Mouse (Mus musculus): Measurements from ENCODE around the gene Tmem30b.
"Not testable (repeated sequence)": the region's sequence is repeated elsewhere in the genome, so short reads cannot be mapped to it uniquely, and the experiment has no call there.

The Tmem30b gene

DNA sequence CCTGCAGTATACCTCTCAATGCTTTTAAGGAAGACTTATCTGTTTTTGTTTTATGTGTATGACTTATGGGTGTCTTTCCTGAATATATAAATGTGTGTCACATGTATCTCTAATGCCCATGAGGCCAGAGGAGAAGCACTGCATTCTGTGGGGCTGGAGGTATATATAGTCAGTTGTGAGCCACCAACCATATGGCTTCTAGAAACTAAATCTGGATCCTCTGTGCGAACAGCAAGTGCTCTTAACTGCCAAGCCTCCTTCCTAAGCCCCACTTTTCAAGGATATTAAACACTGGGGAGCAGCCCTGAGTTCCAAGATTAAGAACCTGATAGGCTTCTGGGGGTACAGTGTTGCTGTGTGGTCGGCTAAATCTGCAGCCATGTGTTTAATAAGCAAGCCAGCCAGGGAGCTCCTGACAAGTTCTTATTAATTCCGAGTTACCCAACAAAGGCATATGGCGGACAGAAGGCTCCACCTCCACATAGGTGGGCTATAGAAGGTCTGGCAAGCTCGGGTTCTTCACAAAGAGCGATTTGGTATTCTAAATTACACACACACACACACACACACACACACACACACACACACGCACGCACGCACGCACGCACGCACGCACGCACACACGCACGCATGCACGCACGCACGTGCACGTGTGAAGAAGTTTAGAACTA lies 12.5 kb upstream of the Tmem30b start:
- no peak for DNase-seq

DNA sequence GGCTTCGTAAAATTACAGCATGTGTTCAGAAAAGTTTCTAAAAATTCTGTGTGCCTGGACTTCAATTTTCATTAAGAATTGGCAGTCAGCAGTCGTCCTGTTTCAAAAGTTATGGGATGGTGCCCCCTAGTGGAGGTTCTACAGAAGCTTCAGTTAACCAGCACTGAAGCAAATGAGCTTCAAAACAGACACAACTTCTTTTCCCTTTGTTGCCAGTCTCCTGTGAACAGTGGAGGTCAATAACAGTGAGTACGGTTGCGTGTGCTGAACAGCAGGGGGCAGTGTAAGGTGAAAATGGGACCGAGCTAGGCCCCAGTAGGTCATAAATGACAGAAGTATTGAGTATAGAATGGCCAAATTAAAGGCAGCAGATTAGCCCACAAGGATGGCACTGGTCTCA lies 8.0 kb upstream of the Tmem30b start:
- DNase-seq = peak; percentile 49 to 77

DNA sequence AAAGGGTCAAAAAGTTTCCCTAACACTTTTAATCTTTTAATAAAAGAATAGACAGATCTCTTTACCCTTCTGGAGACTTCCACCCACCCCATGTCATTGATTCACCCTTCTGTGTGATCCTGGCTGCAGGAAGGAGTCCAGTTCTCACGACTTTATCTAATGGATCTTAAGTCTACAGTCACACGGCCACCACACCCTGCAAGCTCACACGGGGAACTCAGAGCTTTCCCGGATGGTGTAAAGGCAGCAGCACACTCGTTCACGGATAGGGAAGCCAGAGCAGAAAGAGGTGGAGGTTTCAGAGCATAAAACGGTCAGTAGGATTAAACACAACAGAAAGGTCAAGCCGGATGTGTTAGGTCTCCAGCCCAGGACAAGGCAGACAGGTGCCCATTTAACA lies 2.1 kb upstream of the Tmem30b start:
- DNase-seq = no peak

DNA sequence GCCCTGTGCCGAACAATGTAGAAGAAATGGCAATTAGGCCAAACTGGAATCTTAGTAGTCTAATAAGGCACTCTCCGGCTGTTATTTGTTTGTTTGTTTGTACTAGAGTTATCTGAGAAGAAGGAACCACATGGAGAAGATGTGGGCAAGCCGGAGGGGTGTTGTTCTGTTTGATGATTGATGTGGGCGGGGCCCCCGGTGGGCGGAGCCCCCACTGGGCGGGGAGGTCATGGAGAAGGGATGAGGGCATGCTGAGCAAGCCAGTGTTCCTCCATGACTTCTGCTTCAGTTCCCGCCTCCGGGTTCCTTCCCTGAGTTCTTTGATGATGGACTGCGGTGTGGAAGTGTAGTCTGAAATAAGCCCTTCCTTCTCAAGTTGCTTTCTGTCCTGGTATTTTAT lies 1.5 kb upstream of the Tmem30b start:
- DNase-seq = no peak

DNA sequence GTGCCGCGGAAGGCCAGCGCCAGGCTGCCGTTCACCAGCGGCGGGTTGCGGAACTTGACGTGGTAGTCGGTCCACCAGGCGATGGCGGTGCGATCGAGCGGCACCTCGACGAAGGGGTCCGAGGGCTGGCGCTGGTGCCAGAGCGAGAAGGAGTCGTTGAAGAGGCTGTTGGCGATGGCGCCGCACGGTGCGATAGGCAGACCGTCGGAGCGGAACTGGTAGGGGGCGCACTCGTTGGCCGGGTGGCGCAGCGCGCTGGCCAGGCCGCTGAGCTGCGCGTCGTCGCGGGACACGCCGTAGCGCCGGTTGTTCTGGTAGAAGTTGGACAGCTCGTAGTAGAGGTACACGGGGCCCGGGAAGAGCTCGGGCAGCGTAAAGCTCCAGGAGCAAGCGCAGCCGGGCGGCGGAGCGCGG lies 513 bp downstream of the Tmem30b start:
- peak; percentile 50 for DNase-seq

DNA sequence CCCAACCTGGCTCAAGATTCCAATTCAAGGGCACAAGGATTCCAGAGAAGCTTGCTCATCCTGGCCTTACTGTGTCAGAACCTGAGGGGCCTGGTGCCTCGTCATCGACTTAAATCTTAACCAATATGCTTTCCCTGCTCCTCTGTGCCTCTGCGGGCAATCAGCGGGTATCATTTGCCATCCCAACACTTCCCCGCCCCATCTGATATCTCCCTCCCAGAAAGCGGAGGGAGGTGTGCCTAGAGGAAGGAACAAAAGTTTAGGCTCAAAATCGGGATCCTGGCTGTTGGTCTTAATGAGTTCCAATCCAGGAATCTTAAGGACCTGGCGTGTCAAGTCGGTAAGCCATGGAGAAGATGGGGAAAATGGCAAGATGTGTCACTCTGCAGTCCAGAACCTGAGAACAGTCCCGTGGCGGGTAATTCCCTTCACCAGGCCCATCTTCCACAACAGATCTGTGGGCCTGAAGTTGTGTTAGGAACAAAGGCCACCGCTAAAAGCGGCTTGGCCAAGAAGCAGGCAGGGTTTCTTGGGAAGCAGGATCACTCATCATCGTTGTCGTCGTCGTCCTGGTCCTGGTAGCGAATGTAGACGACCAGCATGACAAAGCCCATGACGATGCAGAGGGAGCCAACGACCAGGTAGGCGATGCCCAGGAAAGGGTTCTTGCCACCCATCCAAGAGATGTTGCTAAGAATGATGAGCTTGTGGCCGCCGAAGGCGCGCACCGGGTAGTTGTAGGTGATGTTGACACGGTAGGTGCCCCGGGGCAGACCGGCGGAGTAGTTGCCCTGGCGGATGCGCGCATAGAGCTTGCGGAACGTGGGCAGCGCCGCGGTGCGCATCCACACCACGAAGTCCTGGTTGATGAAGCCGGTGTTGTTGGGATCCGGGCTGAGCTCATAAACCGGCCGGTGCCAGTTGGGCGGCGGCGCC lies 1.2 kb downstream of the Tmem30b start:
- no peak for DNase-seq

DNA sequence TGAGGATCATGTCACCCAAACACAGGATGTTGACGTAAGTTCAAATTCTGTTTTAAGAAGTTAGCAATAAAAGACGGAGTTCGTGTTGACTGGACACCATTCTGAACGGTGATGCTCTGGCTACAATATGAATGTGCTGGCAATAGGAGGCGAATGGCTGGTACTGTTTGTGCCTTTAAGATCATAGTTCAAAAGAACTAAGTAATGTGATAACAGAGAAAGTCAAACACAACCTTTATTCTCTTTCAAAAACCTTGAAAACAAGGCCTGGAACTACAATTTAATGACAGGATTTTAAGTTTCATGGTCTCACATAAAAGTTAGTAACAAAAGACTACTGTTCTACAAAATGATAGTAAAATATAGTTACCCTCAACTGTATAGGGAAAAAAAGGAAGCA lies 3.0 kb downstream of the Tmem30b start:
- DNase-seq = no peak

DNA sequence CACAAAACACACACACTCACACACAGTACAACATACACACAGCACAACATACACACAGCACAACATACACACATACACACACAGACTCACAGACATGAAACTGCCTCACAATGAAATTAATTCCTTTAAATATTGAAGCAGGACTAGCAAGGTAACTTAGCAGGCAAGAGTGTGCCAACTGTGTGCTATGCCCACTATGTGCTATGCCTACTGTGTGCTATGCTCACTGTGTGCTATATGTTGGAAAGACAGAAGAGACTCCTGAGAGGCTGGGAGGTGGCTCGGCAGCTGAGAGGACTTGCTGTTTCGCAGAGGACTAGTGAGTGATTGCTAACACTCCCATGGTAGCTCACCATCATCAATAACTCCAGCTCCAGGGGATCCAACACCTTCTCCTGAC lies 5.8 kb downstream of the Tmem30b start:
- no peak for DNase-seq

DNA sequence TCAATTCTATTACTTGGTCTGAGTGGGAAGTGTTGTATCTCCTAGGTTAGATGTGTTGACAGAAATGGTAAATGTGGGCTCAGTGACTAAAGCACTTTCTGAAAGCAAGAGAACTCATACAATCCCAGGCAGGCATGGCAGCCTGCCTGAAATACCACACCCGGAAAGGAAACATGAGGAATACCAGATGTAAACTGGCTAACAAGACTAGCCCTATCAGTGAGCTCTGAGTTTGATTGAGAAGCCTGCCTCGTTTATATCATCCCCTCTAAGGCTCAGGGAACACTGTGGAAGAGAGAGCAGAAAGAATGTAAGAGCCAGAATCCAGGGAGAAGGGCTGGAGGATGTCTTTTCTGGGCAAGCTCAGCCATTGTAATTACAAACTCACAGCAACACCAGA lies 7.0 kb downstream of the Tmem30b start:
- DNase-seq = no peak

DNA sequence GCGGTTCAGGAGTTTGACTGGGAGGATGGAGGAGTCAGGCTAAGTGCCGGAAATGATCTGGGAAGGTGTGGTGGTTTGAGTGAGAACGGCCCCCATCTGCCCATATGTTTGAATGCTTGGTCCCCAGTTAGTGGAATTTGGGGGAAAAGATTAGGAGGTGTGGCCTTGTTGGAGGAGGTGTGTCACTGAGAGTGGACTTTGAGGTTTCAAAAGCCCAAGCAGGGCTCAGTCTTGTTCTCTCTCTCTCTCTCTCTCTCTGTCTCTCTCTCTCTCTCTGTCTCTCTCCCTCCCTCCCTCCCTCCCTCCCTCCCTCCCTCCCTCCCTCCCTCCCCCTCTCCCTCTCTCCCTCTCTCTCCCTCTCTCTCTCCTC lies 8.1 kb downstream of the Tmem30b start:
- not testable (repeated sequence) for DNase-seq

DNA sequence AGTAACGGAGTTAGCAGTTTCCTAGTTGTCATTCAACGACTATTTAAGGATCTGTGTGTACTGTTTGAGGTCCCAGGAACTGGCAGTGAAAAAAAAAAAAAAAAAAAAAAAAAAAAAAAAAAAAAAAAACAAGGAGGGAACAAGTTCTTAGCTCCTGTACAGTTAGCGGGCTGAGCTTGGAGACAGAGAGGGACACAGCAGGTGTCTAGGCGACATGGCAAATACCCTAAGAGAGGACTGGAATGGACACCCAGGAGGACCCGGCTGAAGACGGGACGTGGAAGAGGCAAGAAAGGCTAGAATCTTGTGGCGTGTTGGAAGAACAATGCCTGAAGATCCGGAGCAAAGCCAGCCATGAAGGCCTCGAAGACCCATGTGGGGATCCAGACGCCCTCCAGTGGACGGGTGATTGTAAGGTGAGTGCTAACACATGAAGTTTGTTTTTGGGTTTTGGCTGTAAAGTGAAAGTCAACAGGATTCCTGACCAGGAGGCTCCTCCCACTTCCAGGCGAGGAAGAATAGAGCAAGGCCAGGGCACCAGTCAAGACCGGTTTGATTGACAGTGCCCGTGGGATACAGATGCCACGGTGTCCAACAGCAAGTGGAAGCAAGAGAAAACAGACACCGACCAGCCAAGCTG lies 8.6 kb downstream of the Tmem30b start:
- peak; percentile 69 to 80 for DNase-seq

DNA sequence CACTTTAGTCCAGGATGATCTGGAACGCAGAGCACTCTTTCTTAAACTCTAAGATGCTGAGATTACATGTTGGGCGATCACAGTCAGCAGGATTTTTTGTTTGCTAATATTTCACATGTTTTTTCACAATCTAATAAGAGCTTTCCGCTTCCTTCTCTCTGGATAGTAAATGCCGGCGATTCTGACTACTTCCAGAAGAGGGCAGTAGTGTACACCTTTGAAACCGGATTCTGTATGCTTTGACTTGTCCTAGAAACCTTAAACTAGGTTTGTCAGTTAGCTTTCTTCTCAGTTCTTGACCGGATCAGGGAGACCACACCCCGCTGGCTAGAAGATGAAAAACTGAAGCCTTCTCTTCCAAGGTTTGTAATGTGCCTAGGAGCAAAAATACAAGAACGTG lies 11.6 kb downstream of the Tmem30b start:
- DNase-seq = peak; percentile 53 to 73

DNA sequence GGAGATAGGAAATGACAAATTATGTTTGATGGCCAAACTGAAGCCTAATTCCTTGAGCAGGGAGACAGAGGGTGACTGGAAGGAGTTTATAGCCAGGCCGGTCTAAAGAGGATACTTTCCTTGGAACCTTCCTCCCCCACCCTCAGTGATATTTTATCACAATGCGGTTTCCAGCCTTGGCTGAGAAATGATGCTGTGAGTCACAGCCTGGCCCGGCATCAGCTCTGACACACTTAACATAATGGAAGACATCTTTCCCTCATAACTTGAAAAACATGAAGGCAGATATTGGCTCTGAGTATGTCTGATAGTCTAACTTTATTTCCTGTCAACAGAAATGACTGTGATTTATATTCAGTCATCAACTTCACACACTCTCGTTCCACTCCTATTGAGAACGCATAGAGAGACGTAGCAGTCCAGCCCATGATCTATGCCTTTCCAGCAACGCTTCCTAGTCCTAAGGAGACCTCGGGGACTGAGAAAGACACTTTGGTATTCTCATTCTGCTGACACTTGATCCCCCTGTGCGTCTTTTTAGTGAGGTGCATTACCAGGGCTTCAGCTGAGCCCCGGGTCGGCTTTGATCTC lies 14.2 kb downstream of the Tmem30b start:
- DNase-seq = no peak

DNA sequence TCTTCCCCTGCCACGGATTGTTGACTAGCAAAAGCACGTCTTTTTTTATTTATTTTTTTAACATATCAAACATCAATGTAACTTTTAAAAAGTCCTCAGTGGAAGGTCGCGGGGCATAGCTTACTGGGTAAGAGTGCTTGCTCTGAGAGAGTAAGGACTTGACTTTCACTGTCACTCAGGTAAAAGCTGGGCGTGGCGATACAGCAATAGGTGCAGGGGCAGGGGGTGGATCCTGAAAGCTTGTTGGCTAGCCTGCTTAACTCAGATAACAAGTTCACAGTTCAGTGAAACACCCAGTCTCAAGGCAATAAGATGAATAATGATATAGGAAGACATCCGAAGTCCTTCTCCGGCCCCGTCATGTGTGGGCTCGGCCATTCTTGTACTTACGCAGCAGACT lies 16.6 kb downstream of the Tmem30b start:
- DNase-seq = peak; percentile 20 to 52

DNA sequence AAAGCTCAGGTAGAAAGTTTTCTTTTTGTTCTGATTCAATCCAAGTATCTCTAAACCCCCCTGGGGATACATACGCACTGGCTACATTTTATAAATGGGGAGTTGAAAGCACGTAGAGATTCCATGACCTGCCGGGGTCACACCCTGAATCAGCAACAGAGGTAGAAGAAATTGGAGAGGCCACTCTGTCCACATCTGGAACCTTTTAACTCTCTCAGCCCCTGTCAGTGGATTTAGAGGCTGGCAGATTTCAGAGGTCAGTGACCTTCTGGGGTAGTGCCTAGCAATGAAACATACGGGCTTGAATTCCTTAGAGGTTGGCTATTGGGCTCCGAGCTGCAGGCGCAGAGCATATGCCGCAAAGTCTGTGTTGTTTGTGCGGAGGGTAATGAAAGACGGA lies 17.1 kb downstream of the Tmem30b start:
- no peak for DNase-seq

DNA sequence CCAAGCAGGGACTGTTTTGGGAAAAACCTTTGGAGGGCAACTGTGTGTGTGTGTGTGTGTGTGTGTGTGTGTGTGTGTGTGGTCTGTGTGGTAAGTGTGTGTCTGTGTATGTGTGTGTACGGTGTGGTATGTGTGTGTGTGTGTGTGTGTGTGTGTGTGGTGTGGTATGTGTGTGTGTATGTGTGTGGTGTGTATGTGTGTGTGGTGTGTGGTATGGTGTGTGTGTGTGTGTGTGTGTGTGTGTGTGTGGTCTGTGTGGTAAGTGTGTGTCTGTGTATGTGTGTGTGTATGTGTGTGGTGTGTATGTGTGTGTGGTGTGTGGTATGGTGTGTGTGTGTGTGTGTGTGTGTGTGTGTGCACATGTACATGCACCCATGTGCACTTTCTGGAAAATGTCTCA lies 18.1 kb downstream of the Tmem30b start:
- DNase-seq = not testable (repeated sequence)

DNA sequence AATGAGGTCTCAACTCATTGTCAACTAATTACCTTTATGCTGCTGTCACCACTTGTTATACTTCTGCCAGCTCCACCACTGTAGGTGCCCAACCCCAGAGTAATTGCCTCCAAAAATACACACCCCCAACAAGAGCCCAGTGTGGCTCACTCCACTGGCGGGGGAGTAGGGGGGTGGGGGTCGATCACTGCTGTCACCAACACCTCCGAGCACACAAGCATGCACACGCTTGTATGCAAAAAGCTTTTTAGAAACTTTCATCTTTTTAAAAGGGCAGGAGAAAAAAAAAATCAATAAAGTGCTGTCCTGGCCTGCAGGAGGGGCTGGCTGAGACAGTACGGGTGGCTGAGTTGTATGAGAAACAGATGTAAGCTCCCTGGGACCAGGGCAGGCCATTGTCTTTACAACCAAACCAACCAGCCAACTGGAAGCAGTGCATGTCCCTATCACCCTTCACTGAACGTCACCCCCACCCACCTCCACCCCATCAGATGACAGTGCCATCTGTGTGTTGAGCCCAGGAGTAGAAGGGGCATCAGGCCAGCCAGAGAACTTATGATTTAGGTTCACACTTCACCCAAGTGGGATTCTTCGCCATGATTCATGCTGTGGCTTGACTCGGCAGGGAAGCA lies 20.8 kb downstream of the Tmem30b start:
- no peak for DNase-seq

DNA sequence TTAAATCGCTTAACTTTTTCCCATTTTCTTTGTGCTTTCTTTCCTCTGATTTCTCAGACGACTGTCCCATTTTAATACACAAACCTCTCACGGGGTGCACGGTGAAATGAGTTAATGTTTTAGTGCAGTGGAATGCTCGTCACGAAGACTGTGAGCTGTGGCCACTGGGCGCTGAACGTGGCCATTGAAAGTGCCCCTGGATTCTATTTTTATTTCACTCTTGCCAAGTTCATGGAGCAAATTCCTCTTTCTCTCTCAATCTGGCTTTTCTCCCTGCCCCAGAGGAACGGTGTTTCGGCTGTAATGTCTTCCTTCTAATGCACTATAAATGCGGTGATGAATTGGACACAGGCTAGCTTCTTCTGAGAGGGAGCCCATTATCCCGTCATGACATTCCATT lies 23.1 kb downstream of the Tmem30b start:
- DNase-seq = no peak

DNA sequence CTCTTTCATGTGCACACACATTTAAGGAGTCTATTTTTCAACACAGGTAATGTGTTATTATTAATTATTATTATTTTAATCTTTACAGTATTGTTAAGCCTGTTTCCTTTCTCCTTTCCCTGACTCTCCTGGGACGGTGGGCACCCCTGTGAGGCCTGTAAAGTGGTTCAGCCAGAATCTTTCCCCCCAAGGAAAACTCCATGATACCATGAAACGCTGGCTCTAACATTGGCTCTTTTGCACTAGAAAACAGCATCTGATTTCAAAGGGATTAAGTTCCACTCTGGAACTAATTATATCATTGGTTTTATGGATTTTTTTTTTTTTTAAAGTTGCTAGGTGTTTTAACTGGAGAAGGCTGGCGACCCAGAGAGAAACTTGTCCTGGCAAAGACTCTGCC lies 24.2 kb downstream of the Tmem30b start:
- no peak for DNase-seq

DNA sequence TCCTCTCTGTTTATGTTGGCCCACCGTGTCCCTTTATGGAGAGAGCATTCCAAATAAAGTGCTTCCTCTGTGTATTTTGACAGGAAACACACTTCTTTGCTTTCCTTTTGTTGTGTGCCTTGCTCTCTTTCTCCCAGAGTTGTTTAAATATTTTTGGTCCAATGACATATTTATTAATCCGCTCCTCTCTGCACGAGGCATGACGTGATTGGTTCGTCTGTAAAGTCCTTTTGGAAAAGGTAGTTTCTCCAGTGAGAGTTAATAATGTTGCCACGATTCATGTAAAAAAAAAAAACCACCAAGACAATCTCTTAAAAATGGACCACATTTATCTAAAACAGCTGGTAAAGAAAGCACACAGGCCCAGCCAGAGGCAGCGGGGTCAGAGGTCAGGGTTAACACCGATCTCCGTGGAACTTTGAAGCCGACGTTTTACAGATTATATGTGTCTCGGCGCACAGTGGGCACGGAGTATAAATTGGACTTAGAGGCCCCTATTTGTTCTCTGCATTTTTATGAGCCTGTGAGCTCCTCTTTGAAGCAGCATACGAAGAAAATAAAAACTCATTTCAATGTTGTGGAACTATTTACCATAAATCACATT lies 24.9 kb downstream of the Tmem30b start:
- DNase-seq = no peak

DNA sequence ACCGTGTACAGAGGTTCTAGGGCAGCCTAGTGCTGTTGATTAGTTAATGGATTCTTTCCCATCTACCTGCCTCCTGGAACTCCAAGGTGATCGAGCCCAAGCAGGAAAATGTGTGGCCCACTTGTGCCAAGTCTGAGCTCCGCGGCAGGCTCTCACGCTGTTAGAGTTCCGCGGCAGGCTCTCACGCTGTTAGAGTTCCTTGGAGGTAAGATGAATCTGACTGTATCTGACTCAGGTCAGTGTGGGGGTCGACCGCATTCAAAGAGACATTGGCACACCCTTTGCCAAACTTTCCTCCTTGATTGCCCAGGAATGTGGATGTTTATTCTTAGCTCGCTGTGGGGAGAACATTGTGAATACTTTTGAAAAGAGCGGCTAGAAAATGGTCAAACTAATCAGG lies 28.4 kb downstream of the Tmem30b start:
- no peak for DNase-seq

DNA sequence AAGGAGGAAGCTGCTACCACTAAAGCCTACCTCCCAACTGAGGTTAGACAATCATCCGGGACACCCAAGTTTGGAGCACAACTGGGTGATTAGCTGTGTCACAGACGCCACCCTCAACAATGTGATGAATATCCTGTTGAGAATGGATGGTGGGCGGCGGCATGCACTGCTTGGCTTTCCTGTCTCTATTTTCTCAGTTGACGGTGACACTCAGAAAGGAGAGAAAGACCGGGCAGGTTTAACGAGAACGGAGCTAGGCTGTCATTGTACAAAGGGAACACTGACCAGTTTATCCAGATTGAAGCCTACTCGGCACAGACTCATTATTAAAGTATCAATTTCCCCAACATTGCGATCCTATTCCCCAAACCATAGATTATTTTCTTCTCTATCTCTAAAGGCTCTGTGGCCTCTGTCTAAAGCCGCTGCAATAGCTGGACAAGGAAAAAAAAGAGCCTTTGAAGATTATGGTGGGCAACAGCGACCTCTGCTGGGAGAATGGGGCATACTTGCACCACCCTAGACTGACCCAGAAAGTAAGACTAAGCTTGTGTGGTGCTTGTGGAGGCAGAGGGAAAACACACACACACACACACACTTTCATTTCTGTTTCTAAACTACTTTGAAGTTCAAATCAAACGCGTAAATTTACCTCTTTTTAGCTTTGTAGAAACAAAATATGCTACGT lies 29.0 kb downstream of the Tmem30b start:
- peak; percentile 71 to 78 for DNase-seq
